Mouse (Mus musculus) CH12.LX (cell line): Measurements from ENCODE around the gene Klhl18.

ENCODE experiments used
- CHD2 ChIP-seq: IDR thresholded peaks from 2 replicates; pipeline ENCODE4 v1.6.1; 2011; ENCODE audit warnings: low read length, improper control_type of control experiment
- CTCF ChIP-seq, 2 experiments: IDR thresholded peaks in 1 of 2; conservative IDR thresholded peaks in 1 of 2; 2 replicates each; pipeline ENCODE4 v1.5.1; 2011 to 2012; ENCODE audit warnings: low read depth in 2 of 2, low read length in 2 of 2, improper control_type of control experiment in 1 of 2, inconsistent platforms in 1 of 2, mild to moderate bottlenecking in 1 of 2, moderate library complexity in 1 of 2
- EP300 ChIP-seq: IDR thresholded peaks from 2 replicates; pipeline ENCODE4 v1.6.1; 2011; ENCODE audit warnings: low read length, improper control_type of control experiment
- ETS1 ChIP-seq: conservative IDR thresholded peaks from 2 replicates; pipeline ENCODE4 v1.6.1; 2012; ENCODE audit warnings: low read depth, mild to moderate bottlenecking, inconsistent platforms, low read length, improper control_type of control experiment, moderate library complexity
- IRF4 ChIP-seq: IDR thresholded peaks from 2 replicates; pipeline ENCODE4 v1.6.1; 2014; ENCODE audit warnings: low read depth, mild to moderate bottlenecking, inconsistent platforms, low read length, improper control_type of control experiment
- JUN ChIP-seq: IDR thresholded peaks from 2 replicates; pipeline ENCODE4 v1.6.1; 2011; ENCODE audit warnings: low read depth, mild to moderate bottlenecking, low read length, improper control_type of control experiment, moderate library complexity; ENCODE audit not compliant: insufficient read depth
- KAT2A ChIP-seq: IDR thresholded peaks from 2 replicates; pipeline ENCODE4 v1.6.1; 2012; ENCODE audit warnings: low read length, improper control_type of control experiment, inconsistent platforms; ENCODE audit not compliant: insufficient replicate concordance
- MAFK ChIP-seq: IDR thresholded peaks from 2 replicates; pipeline ENCODE4 v1.6.1; 2011; ENCODE audit warnings: low read length, improper control_type of control experiment; ENCODE audit not compliant: insufficient replicate concordance
- MXI1 ChIP-seq: IDR thresholded peaks from 2 replicates; pipeline ENCODE4 v1.6.1; 2011; ENCODE audit warnings: mild to moderate bottlenecking, low read depth, low read length, improper control_type of control experiment
- NRF1 ChIP-seq: IDR thresholded peaks from 2 replicates; pipeline ENCODE4 v1.6.1; 2014; ENCODE audit warnings: low read depth, mild to moderate bottlenecking, inconsistent platforms, low read length, improper control_type of control experiment, moderate library complexity
- RCOR1 ChIP-seq: conservative IDR thresholded peaks from 2 replicates; pipeline ENCODE4 v1.6.1; 2012; ENCODE audit warnings: low read depth, mild to moderate bottlenecking, inconsistent platforms, low read length, improper control_type of control experiment
- UBTF ChIP-seq: IDR thresholded peaks from 2 replicates; pipeline ENCODE4 v1.6.1; 2012; ENCODE audit warnings: low read depth, mild to moderate bottlenecking, inconsistent platforms, low read length, improper control_type of control experiment, moderate library complexity
- ZMIZ1 ChIP-seq: IDR thresholded peaks from 2 replicates; pipeline ENCODE4 v1.6.1; 2012; ENCODE audit warnings: low read depth, mild to moderate bottlenecking, inconsistent platforms, low read length, improper control_type of control experiment

DNA sequence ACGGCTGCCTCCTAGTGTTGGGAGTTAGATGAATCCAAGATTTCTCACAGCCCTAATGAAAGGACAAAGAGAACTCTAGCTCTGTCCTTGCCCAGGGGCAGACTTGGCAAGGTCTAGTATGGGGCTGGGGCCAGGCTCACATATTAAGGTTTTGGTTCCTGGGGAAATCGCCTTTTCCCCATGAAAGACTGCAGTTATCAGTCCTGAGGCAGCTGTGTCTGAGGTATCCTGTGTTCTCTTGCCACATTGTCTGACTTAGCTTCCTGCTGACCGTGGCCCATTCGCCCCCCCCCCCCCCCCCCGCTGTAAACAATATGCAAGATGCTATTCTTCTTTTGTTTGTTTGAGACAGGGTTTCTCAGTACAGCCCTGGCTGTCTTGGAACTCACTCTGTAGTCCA lies 36.4 kb downstream of the Klhl18 start:
- TF ChIP-seq KAT2A = no peak
- no peak for TF ChIP-seq CHD2
- no peak for TF ChIP-seq RCOR1
- TF ChIP-seq EP300 = no peak
- no peak for TF ChIP-seq NRF1
- no peak for TF ChIP-seq CTCF (conservative IDR thresholded peaks at IDR 0.05 in 1 of 2, IDR thresholded peaks at IDR 0.05 in 1 of 2; ENCODE audit: low read depth in 2 of 2, low read length in 2 of 2)
- TF ChIP-seq JUN = no peak
- no peak for TF ChIP-seq IRF4
- TF ChIP-seq MAFK = no peak
- no peak for TF ChIP-seq ZMIZ1
- TF ChIP-seq UBTF = no peak
- no peak for TF ChIP-seq MXI1
- no peak for TF ChIP-seq ETS1
